In the genomic region with DNA sequence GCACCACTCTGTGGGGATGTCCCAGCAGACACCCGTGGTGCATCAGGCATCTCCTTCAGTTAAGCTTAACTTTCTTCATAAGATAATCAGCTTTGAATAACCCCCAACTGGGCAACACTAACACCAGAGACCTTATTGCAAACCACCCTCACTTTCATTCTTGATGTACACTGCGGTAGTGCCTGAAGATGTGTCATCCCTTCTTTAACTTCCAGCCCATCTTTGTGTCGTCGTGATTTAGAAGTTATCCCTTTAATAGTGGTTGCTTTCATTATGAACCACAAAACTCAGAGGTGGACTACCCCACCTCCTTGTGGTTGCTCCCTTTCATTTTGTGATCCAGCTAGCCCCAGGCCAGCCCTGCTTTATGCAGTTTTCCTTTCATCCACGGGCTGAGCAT, we compare ENCODE assay signal across 13 mouse cellular contexts.
"Had no signal": no experiment of that assay in that cellular context is flagged by ENCODE, and none has a peak within 500 bp of the region (broad histone marks: within the 10 kb centered on the region; RNA-seq: fewer than 3 reads in every experiment).

No protein-coding gene starts in this region.

- DNase-seq: kidney, postnatal 14 days; lung, adult 2 months; lung, postnatal 10 days; lung, postnatal 4 days; right cerebral cortex, adult 18-20 months; right cerebral cortex, postnatal 25 days; thymus, postnatal 36 days had no signal

- H3K4me3 ChIP-seq: kidney, embryonic 15.5 days; left cerebral cortex, adult 2 months; limb, embryonic 10.5 days; liver, embryonic 15.5 days; midbrain, embryonic 12.5 days had no signal

- H3K9ac ChIP-seq: kidney, embryonic 15.5 days; liver, embryonic 15.5 days; midbrain, embryonic 12.5 days had no signal

- H3K27ac ChIP-seq: kidney, embryonic 15.5 days; left cerebral cortex, adult 2 months; limb, embryonic 10.5 days; liver, embryonic 15.5 days; midbrain, embryonic 12.5 days had no signal

- H3K27me3 ChIP-seq: kidney, embryonic 15.5 days; liver, embryonic 15.5 days; midbrain, embryonic 12.5 days had no signal

- H3K9me3 ChIP-seq: kidney, embryonic 15.5 days; limb, embryonic 10.5 days; liver, embryonic 15.5 days; midbrain, embryonic 12.5 days had no signal

- H3K4me1 ChIP-seq: liver, embryonic 15.5 days had no signal

- H3K4me2 ChIP-seq: kidney, embryonic 15.5 days; liver, embryonic 11.5 days; liver, embryonic 15.5 days; midbrain, embryonic 12.5 days had no signal

- H3K36me3 ChIP-seq: kidney, embryonic 15.5 days; limb, embryonic 10.5 days; liver, embryonic 15.5 days; midbrain, embryonic 12.5 days had no signal
